Mouse (Mus musculus) adrenal gland, adult 2 months (tissue): ENCODE measurements around the gene Nrn1l. TPM values are rescaled to one million over a fixed set of nuclear protein-coding genes. Genes with fewer than 3 reads are reported as not detected.

Experiments used
- polyA plus RNA-seq: library from polyadenylated mRNA; depleted of rRNA; stranded (reverse); fragments of >200 nt; gene quantifications from 2 replicates; pipeline ENCODE4 v1.2.3, GENCODE M21; 2012; rRNA removed
- total RNA-seq, 2 experiments: library from RNA; stranded (reverse); gene quantifications; 2 replicates each; pipeline ENCODE4 v1.2.3; 2021

Nrn1l gene
- total and polyA plus RNA-seq, 3 experiments, result 1.3 to 4.6 (median 1.6) TPM

Other genes starting within 250 kb of the Nrn1l start
- 1 to 10 TPM; 2.0 to 2.9 TPM for gene Carmil2, start 207.3 kb upstream of the Nrn1l start, total RNA-seq
- 3.3 and 4.2 TPM in 2 replicates for gene Carmil2, start 207.3 kb upstream of the Nrn1l start, polyA plus RNA-seq
- gene Acd, start 192.5 kb upstream of the Nrn1l start, total RNA-seq, result 10 to 100 TPM; 21.7 to 28.7 TPM
- 39.9 and 41.9 TPM in 2 replicates for gene Acd, start 192.5 kb upstream of the Nrn1l start, polyA plus RNA-seq
- 10 to 100 TPM; 11.0 to 14.7 TPM for gene Pard6a, start 192.4 kb upstream of the Nrn1l start, total RNA-seq
- 20.2 and 21.3 TPM in 2 replicates for gene Pard6a, start 192.4 kb upstream of the Nrn1l start, polyA plus RNA-seq
- not detected for gene 4933405L10Rik, start 185.9 kb upstream of the Nrn1l start, total RNA-seq
- 0.10 TPM in 1 of 2 replicates, not detected in the other for gene 4933405L10Rik, start 185.9 kb upstream of the Nrn1l start, polyA plus RNA-seq
- 1 to 10 TPM; 2.9 to 6.8 TPM for gene Enkd1, start 185.4 kb upstream of the Nrn1l start, total RNA-seq
- gene Enkd1, start 185.4 kb upstream of the Nrn1l start, polyA plus RNA-seq, result 9.7 and 12.9 TPM in 2 replicates
- gene Gfod2, start 134.9 kb upstream of the Nrn1l start, total RNA-seq, result 10 to 100 TPM in 1 of 2 experiments, 1 to 10 TPM in 1; 7.8 to 14.2 TPM
- 8.1 and 9.6 TPM in 2 replicates for gene Gfod2, start 134.9 kb upstream of the Nrn1l start, polyA plus RNA-seq
- gene Ranbp10, start 66.2 kb upstream of the Nrn1l start, total RNA-seq, result 10 to 100 TPM; 19.7 to 23.6 TPM
- gene Ranbp10, start 66.2 kb upstream of the Nrn1l start, polyA plus RNA-seq, result 22.2 and 27.3 TPM in 2 replicates
- gene Tsnaxip1, start 65.8 kb upstream of the Nrn1l start, total RNA-seq, result not detected
- gene Tsnaxip1, start 65.8 kb upstream of the Nrn1l start, polyA plus RNA-seq, result not detected in 2 replicates
- 1 to 10 TPM; 5.9 to 6.7 TPM for gene Cenpt, start 40.3 kb upstream of the Nrn1l start, total RNA-seq
- gene Cenpt, start 40.3 kb upstream of the Nrn1l start, polyA plus RNA-seq, result 5.9 and 8.1 TPM in 2 replicates
- 10 to 100 TPM; 31.7 to 38.0 TPM for gene Thap11, start 38.4 kb upstream of the Nrn1l start, total RNA-seq
- 79.7 and 91.6 TPM in 2 replicates for gene Thap11, start 38.4 kb upstream of the Nrn1l start, polyA plus RNA-seq
- 10 to 100 TPM; 30.2 to 44.0 TPM for gene Nutf2, start 33.0 kb upstream of the Nrn1l start, total RNA-seq
- gene Nutf2, start 33.0 kb upstream of the Nrn1l start, polyA plus RNA-seq, result 19.3 and 24.8 TPM in 2 replicates
- 10 to 100 TPM; 33.8 to 35.9 TPM for gene Edc4, start 12.7 kb upstream of the Nrn1l start, total RNA-seq
- 74.9 and 97.4 TPM in 2 replicates for gene Edc4, start 12.7 kb upstream of the Nrn1l start, polyA plus RNA-seq
- 10 to 100 TPM; 32.5 to 33.3 TPM for gene Pskh1, start 6.9 kb downstream of the Nrn1l start, total RNA-seq
- gene Pskh1, start 6.9 kb downstream of the Nrn1l start, polyA plus RNA-seq, result 45.3 and 51.2 TPM in 2 replicates
- under 1 TPM; 0.73 to 0.84 TPM for gene Ctrl, start 40.3 kb downstream of the Nrn1l start, total RNA-seq
- gene Ctrl, start 40.3 kb downstream of the Nrn1l start, polyA plus RNA-seq, result 1.1 and 2.0 TPM in 2 replicates
- gene Psmb10, start 44.9 kb downstream of the Nrn1l start, total RNA-seq, result 10 to 100 TPM; 77.0 to 79.0 TPM
- 156 and 174 TPM in 2 replicates for gene Psmb10, start 44.9 kb downstream of the Nrn1l start, polyA plus RNA-seq
- 1 to 10 TPM; 1.3 to 2.9 TPM for gene Lcat, start 49.8 kb downstream of the Nrn1l start, total RNA-seq
- 1.9 and 3.3 TPM in 2 replicates for gene Lcat, start 49.8 kb downstream of the Nrn1l start, polyA plus RNA-seq
- 10 to 100 TPM; 40.2 to 60.5 TPM for gene Slc12a4, start 72.5 kb downstream of the Nrn1l start, total RNA-seq
- gene Slc12a4, start 72.5 kb downstream of the Nrn1l start, polyA plus RNA-seq, result 62.4 and 63.2 TPM in 2 replicates
- gene Dpep3, start 85.9 kb downstream of the Nrn1l start, total RNA-seq, result not detected
- 0.21 TPM in 1 of 2 replicates, not detected in the other for gene Dpep3, start 85.9 kb downstream of the Nrn1l start, polyA plus RNA-seq
- 10 to 100 TPM; 13.6 to 19.6 TPM for gene Dus2, start 97.8 kb downstream of the Nrn1l start, total RNA-seq
- gene Dus2, start 97.8 kb downstream of the Nrn1l start, polyA plus RNA-seq, result 5.5 and 5.6 TPM in 2 replicates
- not detected for gene Dpep2nb, start 112.4 kb downstream of the Nrn1l start, total RNA-seq
- gene Dpep2nb, start 112.4 kb downstream of the Nrn1l start, polyA plus RNA-seq, result not detected in 2 replicates
- 10 to 100 TPM; 16.1 to 17.3 TPM for gene Ddx28, start 118.3 kb downstream of the Nrn1l start, total RNA-seq
- 12.5 and 13.2 TPM in 2 replicates for gene Ddx28, start 118.3 kb downstream of the Nrn1l start, polyA plus RNA-seq
- 10 to 100 TPM; 35.2 to 70.0 TPM for gene Nfatc3, start 165.3 kb downstream of the Nrn1l start, total RNA-seq
- 14.9 and 20.6 TPM in 2 replicates for gene Nfatc3, start 165.3 kb downstream of the Nrn1l start, polyA plus RNA-seq
- 1 to 10 TPM; 1.7 to 3.7 TPM for gene Esrp2, start 243.4 kb downstream of the Nrn1l start, total RNA-seq
- gene Esrp2, start 243.4 kb downstream of the Nrn1l start, polyA plus RNA-seq, result 2.0 and 5.5 TPM in 2 replicates